Mouse (Mus musculus) neural tube, embryonic 11.5 days (tissue): Measurements from ENCODE around the gene Gbe1. TPM values are rescaled to one million over a fixed set of nuclear protein-coding genes. Genes with fewer than 3 reads are reported as not detected.

Experiments
- ATAC-seq: fragments of 200-750 bp; cut with Nextera tagmentation; 2 replicates; pipeline ENCODE4 v1.8.0; 2017; ENCODE audit warnings: moderate number of reproducible peaks, mild to moderate bottlenecking, moderate TSS enrichment, moderate library complexity; ENCODE audit not compliant: insufficient read depth, low FRiP score, low TSS enrichment
- DNase-seq: peaks from one replicate; pipeline ENCODE4 v3.0.0-alpha.2; 2015; ENCODE audit warnings: low spot score
- H3K27ac ChIP-seq: fragments of 300-500 bp; sonication (generic); 2 replicates; pipeline ENCODE4 v1.5.1; 2014; ENCODE audit warnings: low read depth, mild to moderate bottlenecking, low read length
- H3K27me3 ChIP-seq: fragments of 300-500 bp; sonication (generic); 2 replicates; pipeline ENCODE4 v1.6.1; 2014; ENCODE audit warnings: mild to moderate bottlenecking, low read length, mixed read lengths; ENCODE audit not compliant: control insufficient read depth, insufficient read depth
- H3K36me3 ChIP-seq: fragments of 300-500 bp; sonication (generic); 2 replicates; pipeline ENCODE4 v1.6.1; 2014; ENCODE audit warnings: mild to moderate bottlenecking, low read length, moderate library complexity, mixed read lengths; ENCODE audit not compliant: control insufficient read depth, insufficient read depth
- H3K4me1 ChIP-seq: fragments of 300-500 bp; sonication (generic); 2 replicates; pipeline ENCODE4 v1.6.1; 2014; ENCODE audit warnings: low read length, mixed read lengths; ENCODE audit not compliant: control insufficient read depth, insufficient read depth
- H3K4me2 ChIP-seq: fragments of 300-500 bp; sonication (generic); 2 replicates; pipeline ENCODE4 v1.6.1; 2014; ENCODE audit warnings: low read depth, mild to moderate bottlenecking, moderate library complexity
- H3K4me3 ChIP-seq: fragments of 300-500 bp; sonication (generic); 2 replicates; pipeline ENCODE4 v1.5.1; 2014; ENCODE audit warnings: low read depth, low read length
- H3K9ac ChIP-seq: fragments of 300-500 bp; sonication (generic); 2 replicates; pipeline ENCODE4 v1.6.1; 2014; ENCODE audit warnings: mild to moderate bottlenecking, low read length
- H3K9me3 ChIP-seq: fragments of 300-500 bp; sonication (generic); 2 replicates; pipeline ENCODE4 v1.6.1; 2016; ENCODE audit warnings: low read length; ENCODE audit not compliant: control insufficient read depth
- WGBS: fragments of 180-500 bp; shearing (Covaris S2); extraction: QIAGEN DNeasy Blood & Tissue Kit; methylation state at CpG from one replicate; pipeline ENCODE4 v1.1.7; 2014; 5-methylcytosine and 5-hydroxymethylcytosine counted together
- polyA plus RNA-seq: library from polyadenylated mRNA; unstranded; fragments of >200 nt; fragmentation: Nextera tagmentation; extraction: Ambion mirVana; gene quantifications from 2 replicates; pipeline ENCODE4 v1.2.1, GENCODE M21; 2014

The Gbe1 gene
- polyA plus RNA-seq, 1 experiment from 2014 or later = 15.2 TPM

GRCm38 (mm10) chr16:70562574-70562973 lies 248.8 kb downstream of the Gbe1 start:
- Histone ChIP-seq H3K27ac (no peak overlapping the region), H3K4me3 (no peak overlapping the region), H3K27me3 (no peaks in the 10 kb centered on the region), H3K9me3 (no peaks in the 10 kb centered on the region), H3K4me1 (no peaks in the 10 kb centered on the region), H3K9ac (no peak overlapping the region), H3K36me3 (no peaks in the 10 kb centered on the region), H3K4me2 (no peak overlapping the region)
- ATAC-seq (no peak), DNase-seq (no peak)
- WGBS = 78% methylated on average over 8 of the region's 8 CpGs

- no peaks in the 10 kb centered on the region for H3K9me3 ChIP-seq
- H3K36me3 ChIP-seq = no peaks in the 10 kb centered on the region
- no peak overlapping the region for H3K27ac ChIP-seq
- DNase-seq = no peak
- H3K4me1 ChIP-seq = no peaks in the 10 kb centered on the region
- WGBS = 66% methylated on average over 5 of the region's 5 CpGs
- H3K4me2 ChIP-seq = no peak overlapping the region
- ATAC-seq = no peak
- H3K9ac ChIP-seq = no peak overlapping the region
- no peak overlapping the region for H3K4me3 ChIP-seq
- no peaks in the 10 kb centered on the region for H3K27me3 ChIP-seq
Observed at GRCm38 (mm10) chr16:70563456-70563855, 249.7 kb downstream of the Gbe1 start.

GRCm38 (mm10) chr16:70568341-70569265 lies 254.9 kb downstream of the Gbe1 start:
- WGBS = 65% methylated on average over 23 of the region's 23 CpGs

GRCm38 (mm10) chr16:70585964-70586363 lies 272.2 kb downstream of the Gbe1 start:
- no CpG with 5 or more reads among the region's 7 CpGs for WGBS
- Histone ChIP-seq H3K27ac (no peak overlapping the region), H3K9me3 (no peaks in the 10 kb centered on the region), H3K4me1 (no peaks in the 10 kb centered on the region), H3K36me3 (no peaks in the 10 kb centered on the region), H3K9ac (no peak overlapping the region), H3K27me3 (no peaks in the 10 kb centered on the region), H3K4me2 (no peak overlapping the region), H3K4me3 (no peak overlapping the region)
- no peak for ATAC-seq
- no peak for DNase-seq

More at GRCm38 (mm10) chr16:70568341-70569265, 254.9 kb downstream of the Gbe1 start:
- peak; percentile 67 for ATAC-seq
- Histone ChIP-seq H3K9me3 (no peaks in the 10 kb centered on the region), H3K27ac (no peak overlapping the region), H3K4me1 (no peaks in the 10 kb centered on the region), H3K27me3 (no peaks in the 10 kb centered on the region), H3K4me2 (no peak overlapping the region), H3K9ac (no peak overlapping the region), H3K4me3 (no peak overlapping the region), H3K36me3 (no peaks in the 10 kb centered on the region)
- peak; percentile 55 for DNase-seq

GRCm38 (mm10) chr16:70602326-70602725 lies 288.6 kb downstream of the Gbe1 start:
- Histone ChIP-seq H3K9ac (no peak overlapping the region), H3K9me3 (no peaks in the 10 kb centered on the region), H3K36me3 (no peaks in the 10 kb centered on the region), H3K4me3 (no peak overlapping the region), H3K27ac (no peak overlapping the region), H3K4me2 (no peak overlapping the region), H3K27me3 (no peaks in the 10 kb centered on the region), H3K4me1 (no peaks in the 10 kb centered on the region)
- DNase-seq (no peak), ATAC-seq (no peak)
- 96% methylated on average over 3 of the region's 3 CpGs for WGBS

- H3K36me3 ChIP-seq = no peaks in the 10 kb centered on the region
Observed at GRCm38 (mm10) chr16:70608358-70608757, 294.6 kb downstream of the Gbe1 start.

GRCm38 (mm10) chr16:70617691-70618090 lies 303.9 kb downstream of the Gbe1 start:
- no peaks in the 10 kb centered on the region for H3K36me3 ChIP-seq
- no peaks in the 10 kb centered on the region for H3K4me1 ChIP-seq
- DNase-seq (no peak), ATAC-seq (peak; percentile 49)
- no peak overlapping the region for H3K9ac ChIP-seq
- 60% methylated on average over 1 of the region's 1 CpGs for WGBS
- H3K27ac ChIP-seq = no peak overlapping the region
- H3K4me3 ChIP-seq = no peak overlapping the region
- no peaks in the 10 kb centered on the region for H3K9me3 ChIP-seq
- H3K4me2 ChIP-seq = no peak overlapping the region
- H3K27me3 ChIP-seq = no peaks in the 10 kb centered on the region

More at GRCm38 (mm10) chr16:70608358-70608757, 294.6 kb downstream of the Gbe1 start:
- no peaks in the 10 kb centered on the region for H3K4me1 ChIP-seq
- no peak for DNase-seq
- H3K4me3 ChIP-seq = no peak overlapping the region
- WGBS = 79% methylated on average over 2 of the region's 2 CpGs
- ATAC-seq = no peak
- H3K4me2 ChIP-seq = no peak overlapping the region
- H3K27me3 ChIP-seq = no peaks in the 10 kb centered on the region
- no peak overlapping the region for H3K27ac ChIP-seq
- H3K9me3 ChIP-seq = no peaks in the 10 kb centered on the region
- H3K9ac ChIP-seq = no peak overlapping the region

GRCm38 (mm10) chr16:70618168-70618567 lies 304.4 kb downstream of the Gbe1 start:
- DNase-seq (no peak), ATAC-seq (no peak; the same call in 1 of the 2 replicates)
- Histone ChIP-seq H3K27ac (no peak overlapping the region), H3K4me3 (no peak overlapping the region), H3K4me2 (no peak overlapping the region), H3K36me3 (no peaks in the 10 kb centered on the region), H3K9me3 (no peaks in the 10 kb centered on the region), H3K27me3 (no peaks in the 10 kb centered on the region), H3K4me1 (no peaks in the 10 kb centered on the region), H3K9ac (no peak overlapping the region)
- 70% methylated on average over 3 of the region's 3 CpGs for WGBS
